Mouse (Mus musculus): ENCODE measurements around the gene Bin2. TPM values are rescaled to one million over a fixed set of nuclear protein-coding genes. Genes with fewer than 3 reads are reported as not detected.
A peak's percentile ranks its signal among the peaks of the same experiment; 100 is the strongest.

Gene Bin2
- polyA plus RNA-seq, 1 experiment from 2014 or later = 6.6 TPM

DNA sequence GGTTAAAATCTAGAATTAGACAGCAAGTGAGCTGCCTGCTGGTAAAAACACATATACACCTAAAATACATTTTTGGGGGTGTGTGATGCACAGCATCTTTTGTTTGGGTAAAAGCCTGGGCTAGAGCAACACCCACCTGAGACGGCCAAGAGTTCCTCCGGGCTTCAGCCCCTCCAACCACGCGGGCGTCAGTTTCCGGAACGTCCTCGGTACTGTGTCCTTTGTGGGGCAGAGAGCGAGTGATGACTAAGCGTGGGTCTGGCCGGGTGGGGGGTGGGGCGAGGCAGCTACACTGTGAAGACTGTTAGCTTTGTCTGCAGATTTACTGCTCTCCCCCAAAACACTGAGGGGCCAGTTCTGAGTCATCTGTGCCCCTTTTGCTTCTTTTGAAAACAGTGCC is 17.6 kb upstream of the Bin2 start:
- Histone ChIP-seq H3K36me3 (ENCODE audit: control insufficient read depth, insufficient read depth, low read length) (no peaks in the 10 kb centered on the region), H3K4me2 (no peak overlapping the region), H3K27ac (ENCODE audit: low read depth, low read length) (no peak overlapping the region), H3K27me3 (ENCODE audit: control insufficient read depth, insufficient read depth, low read length) (0 out of 2 replicates have a peak, but pooled peaks cover 4% of the 10 kb centered on the region), H3K4me1 (ENCODE audit: control insufficient read depth, insufficient read depth, low read length) (0 out of 2 replicates have a peak, but pooled peaks cover 3% of the 10 kb centered on the region), H3K9ac (ENCODE audit: low read depth, low read length) (no peak overlapping the region), H3K4me3 (ENCODE audit: low read depth, low read length) (no peak overlapping the region), H3K9me3 (replicated peaks; ENCODE audit: control insufficient read depth, low read length) (peaks cover 8% of the 10 kb centered on the region; the same call in 1 of the 2 replicates)
- ATAC-seq (replicated peaks; ENCODE audit: insufficient number of reproducible peaks, low FRiP score, low TSS enrichment) = no peak
- 46% methylated on average over 12 of the region's 12 CpGs for WGBS (ENCODE audit: insufficient replicate concordance)

DNA sequence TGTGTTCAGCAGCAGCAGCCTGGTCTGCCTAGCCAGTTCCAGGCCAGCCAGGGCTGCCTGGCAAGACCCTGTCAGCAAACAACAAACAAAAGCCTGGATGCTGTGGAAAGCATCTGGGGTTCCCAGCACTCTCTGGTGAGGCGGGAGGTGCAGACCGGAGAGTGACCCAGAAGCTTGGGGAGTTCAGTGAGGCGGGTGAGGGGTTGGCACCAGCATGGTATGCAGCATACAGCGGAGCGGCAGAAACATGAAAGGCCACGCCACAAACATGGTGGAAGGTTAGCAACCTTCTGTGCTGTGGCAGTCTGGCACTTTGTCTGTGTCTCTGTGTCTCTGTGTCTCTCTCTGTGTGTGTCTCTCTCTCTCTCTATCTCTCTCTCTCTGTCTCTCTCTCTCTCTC is 17.1 kb upstream of the Bin2 start:
- H3K4me1 ChIP-seq (ENCODE audit: control insufficient read depth, insufficient read depth, low read length) = no peaks in the 10 kb centered on the region
- no peak overlapping the region for H3K4me3 ChIP-seq (ENCODE audit: low read depth, low read length)
- 80% methylated on average over 6 of the region's 6 CpGs for WGBS (ENCODE audit: insufficient replicate concordance)
- ATAC-seq (replicated peaks; ENCODE audit: insufficient number of reproducible peaks, low FRiP score, low TSS enrichment) = no peak
- H3K27ac ChIP-seq (ENCODE audit: low read depth, low read length) = no peak overlapping the region
- H3K4me2 ChIP-seq = no peak overlapping the region
- 0 out of 2 replicates have a peak, but pooled peaks cover 4% of the 10 kb centered on the region for H3K27me3 ChIP-seq (ENCODE audit: control insufficient read depth, insufficient read depth, low read length)
- H3K9ac ChIP-seq (ENCODE audit: low read depth, low read length) = no peak overlapping the region
- no peaks in the 10 kb centered on the region for H3K36me3 ChIP-seq (ENCODE audit: control insufficient read depth, insufficient read depth, low read length)
- H3K9me3 ChIP-seq (replicated peaks; ENCODE audit: control insufficient read depth, low read length) = peaks cover 8% of the 10 kb centered on the region; the same call in 1 of the 2 replicates

DNA sequence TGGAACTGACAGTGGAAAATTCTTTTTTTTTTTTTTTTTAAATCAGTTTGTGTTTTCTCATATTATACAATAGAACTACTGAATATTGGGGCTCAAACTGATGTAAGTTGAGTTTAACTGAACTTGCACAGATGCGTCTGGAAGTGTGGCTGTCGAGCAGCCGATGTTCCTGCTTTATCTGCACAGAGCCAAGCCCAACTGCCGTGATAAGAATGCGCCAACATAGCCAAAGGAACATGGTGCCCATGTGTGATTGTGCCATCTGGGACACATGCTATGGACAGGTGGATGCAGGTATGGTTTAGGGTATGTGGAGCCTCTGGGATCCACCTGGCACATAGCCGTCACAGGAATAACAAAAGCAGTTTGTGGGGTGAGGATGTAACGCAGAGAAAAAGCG is 16.5 kb upstream of the Bin2 start:
- no peak overlapping the region for H3K27ac ChIP-seq (ENCODE audit: low read depth, low read length)
- H3K4me2 ChIP-seq = no peak overlapping the region
- no peak for ATAC-seq (replicated peaks; ENCODE audit: insufficient number of reproducible peaks, low FRiP score, low TSS enrichment)
- peaks cover 6% of the 10 kb centered on the region; the same call in 1 of the 2 replicates for H3K9me3 ChIP-seq (replicated peaks; ENCODE audit: control insufficient read depth, low read length)
- no peaks in the 10 kb centered on the region for H3K4me1 ChIP-seq (ENCODE audit: control insufficient read depth, insufficient read depth, low read length)
- no peaks in the 10 kb centered on the region for H3K36me3 ChIP-seq (ENCODE audit: control insufficient read depth, insufficient read depth, low read length)
- 0 out of 2 replicates have a peak, but pooled peaks cover 4% of the 10 kb centered on the region for H3K27me3 ChIP-seq (ENCODE audit: control insufficient read depth, insufficient read depth, low read length)
- no peak overlapping the region for H3K4me3 ChIP-seq (ENCODE audit: low read depth, low read length)
- no peak overlapping the region for H3K9ac ChIP-seq (ENCODE audit: low read depth, low read length)
- 67% methylated on average over 8 of the region's 8 CpGs for WGBS (ENCODE audit: insufficient replicate concordance)

DNA sequence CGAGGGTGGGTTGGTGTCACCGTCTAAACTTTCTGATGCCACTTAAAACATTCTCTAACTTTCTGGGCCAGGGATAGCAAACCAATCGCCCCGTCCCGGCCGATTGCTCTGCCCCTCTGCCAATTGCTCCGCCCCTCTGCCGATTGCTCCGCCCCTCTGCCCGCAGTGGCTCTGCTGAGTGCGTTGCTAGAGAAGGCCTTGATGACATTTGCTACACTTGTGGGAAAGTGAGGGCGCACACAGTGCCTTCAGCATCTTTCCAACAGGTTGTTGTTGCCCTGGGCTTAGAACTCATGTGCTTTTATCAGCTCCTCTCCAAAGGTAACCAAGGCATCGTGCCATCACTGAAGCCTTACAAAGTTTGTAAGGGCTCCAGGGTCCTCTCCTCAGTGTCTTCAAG is 15.9 kb upstream of the Bin2 start:
- H3K27ac ChIP-seq (ENCODE audit: low read depth, low read length) = no peak overlapping the region

DNA sequence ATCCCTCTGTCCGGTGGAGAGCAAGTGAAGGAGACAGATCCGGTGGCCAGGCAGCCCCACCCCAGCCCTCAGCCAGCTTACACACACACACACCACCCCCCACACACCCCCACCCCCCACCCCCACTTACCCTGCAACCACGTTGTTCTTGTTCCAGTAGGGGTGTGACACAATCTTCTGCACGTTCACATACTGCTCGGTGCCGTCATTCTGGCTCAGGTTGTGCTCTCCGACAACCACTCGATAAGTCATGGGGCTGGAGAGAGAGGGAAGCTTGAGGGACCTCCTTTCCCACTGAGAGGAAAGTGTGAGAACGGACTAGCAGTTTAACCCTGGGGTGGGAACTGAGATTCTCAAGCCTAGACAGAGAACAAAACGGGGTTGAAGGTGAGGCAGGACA is 15.1 kb upstream of the Bin2 start:
- no peaks in the 10 kb centered on the region for H3K4me1 ChIP-seq (ENCODE audit: control insufficient read depth, insufficient read depth, low read length)
- H3K27ac ChIP-seq (ENCODE audit: low read depth, low read length) = no peak overlapping the region
- no peaks in the 10 kb centered on the region for H3K36me3 ChIP-seq (ENCODE audit: control insufficient read depth, insufficient read depth, low read length)
- no peaks in the 10 kb centered on the region for H3K9me3 ChIP-seq (replicated peaks; ENCODE audit: control insufficient read depth, low read length)
- 0 out of 2 replicates have a peak, but pooled peaks cover 4% of the 10 kb centered on the region for H3K27me3 ChIP-seq (ENCODE audit: control insufficient read depth, insufficient read depth, low read length)
- H3K4me2 ChIP-seq = no peak overlapping the region
- WGBS (ENCODE audit: insufficient replicate concordance) = 50% methylated on average over 10 of the region's 10 CpGs
- no peak overlapping the region for H3K4me3 ChIP-seq (ENCODE audit: low read depth, low read length)
- ATAC-seq (replicated peaks; ENCODE audit: insufficient number of reproducible peaks, low FRiP score, low TSS enrichment) = no peak
- H3K9ac ChIP-seq (ENCODE audit: low read depth, low read length) = no peak overlapping the region

More for the DNA sequence above, 15.9 kb upstream of the Bin2 start:
- no peak for ATAC-seq (replicated peaks; ENCODE audit: insufficient number of reproducible peaks, low FRiP score, low TSS enrichment)
- Histone ChIP-seq H3K4me2 (0 out of 2 replicates have a peak overlapping the region, but pooled peaks have one; percentile 2), H3K9me3 (replicated peaks; ENCODE audit: control insufficient read depth, low read length) (peaks cover 3% of the 10 kb centered on the region; the same call in 1 of the 2 replicates), H3K36me3 (ENCODE audit: control insufficient read depth, insufficient read depth, low read length) (no peaks in the 10 kb centered on the region), H3K4me1 (ENCODE audit: control insufficient read depth, insufficient read depth, low read length) (no peaks in the 10 kb centered on the region), H3K4me3 (ENCODE audit: low read depth, low read length) (no peak overlapping the region), H3K9ac (ENCODE audit: low read depth, low read length) (no peak overlapping the region), H3K27me3 (ENCODE audit: control insufficient read depth, insufficient read depth, low read length) (0 out of 2 replicates have a peak, but pooled peaks cover 4% of the 10 kb centered on the region)
- 23% methylated on average over 13 of the region's 13 CpGs for WGBS (ENCODE audit: insufficient replicate concordance)

DNA sequence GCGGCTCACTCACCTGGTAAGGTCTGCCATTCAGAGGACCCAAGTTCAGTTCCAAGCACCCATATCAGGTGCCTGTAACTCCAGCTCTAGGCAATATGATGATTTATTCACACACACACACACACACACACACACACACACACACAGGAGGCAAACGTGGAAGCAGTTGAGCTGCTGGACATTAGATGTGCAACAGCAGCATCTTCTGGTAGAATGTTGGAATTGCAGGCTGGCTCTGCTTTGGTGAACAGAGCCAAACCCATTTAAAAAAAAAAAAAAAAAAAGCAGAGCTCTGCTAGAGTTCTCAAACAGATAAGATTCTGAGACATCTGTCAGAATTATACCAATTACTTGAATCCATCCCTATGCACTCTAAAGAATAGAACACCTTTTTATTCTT is 13.7 kb upstream of the Bin2 start:
- 47% methylated on average over 2 of the region's 2 CpGs for WGBS (ENCODE audit: insufficient replicate concordance)
- H3K4me1 ChIP-seq (ENCODE audit: control insufficient read depth, insufficient read depth, low read length) = no peaks in the 10 kb centered on the region
- H3K36me3 ChIP-seq (ENCODE audit: control insufficient read depth, insufficient read depth, low read length) = no peaks in the 10 kb centered on the region
- no peak overlapping the region for H3K9ac ChIP-seq (ENCODE audit: low read depth, low read length)
- no peak overlapping the region for H3K4me3 ChIP-seq (ENCODE audit: low read depth, low read length)
- H3K27ac ChIP-seq (ENCODE audit: low read depth, low read length) = no peak overlapping the region
- no peaks in the 10 kb centered on the region for H3K9me3 ChIP-seq (replicated peaks; ENCODE audit: control insufficient read depth, low read length)
- no peak overlapping the region for H3K4me2 ChIP-seq
- 0 out of 2 replicates have a peak, but pooled peaks cover 4% of the 10 kb centered on the region for H3K27me3 ChIP-seq (ENCODE audit: control insufficient read depth, insufficient read depth, low read length)
- ATAC-seq (replicated peaks; ENCODE audit: insufficient number of reproducible peaks, low FRiP score, low TSS enrichment) = no peak; the same call in 1 of the 2 replicates

DNA sequence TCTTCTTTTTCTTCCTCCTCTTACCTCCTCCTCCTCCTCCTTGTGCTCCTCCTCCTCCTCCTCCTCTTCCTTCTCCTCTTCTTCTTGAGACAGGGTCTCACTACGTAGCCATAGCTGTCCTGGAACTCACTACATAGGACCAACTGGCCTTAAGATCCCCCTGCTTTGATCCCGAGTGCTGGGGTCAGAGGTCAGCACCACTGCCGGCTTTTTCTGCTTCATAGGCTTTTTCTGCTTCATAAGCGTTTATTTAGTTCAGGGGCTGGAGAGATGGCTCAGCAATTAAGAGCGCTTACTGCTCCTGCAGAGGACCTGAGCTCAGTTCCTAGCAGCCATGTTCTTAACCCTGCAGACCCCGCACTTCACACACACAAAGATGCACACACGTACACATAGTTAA is 12.4 kb upstream of the Bin2 start:
- H3K4me1 ChIP-seq (ENCODE audit: control insufficient read depth, insufficient read depth, low read length) = no peaks in the 10 kb centered on the region
- no peak for ATAC-seq (replicated peaks; ENCODE audit: insufficient number of reproducible peaks, low FRiP score, low TSS enrichment)
- no peak overlapping the region for H3K9ac ChIP-seq (ENCODE audit: low read depth, low read length)
- H3K4me2 ChIP-seq = no peak overlapping the region
- no peak overlapping the region for H3K4me3 ChIP-seq (ENCODE audit: low read depth, low read length)
- H3K36me3 ChIP-seq (ENCODE audit: control insufficient read depth, insufficient read depth, low read length) = no peaks in the 10 kb centered on the region
- H3K27ac ChIP-seq (ENCODE audit: low read depth, low read length) = no peak overlapping the region
- H3K27me3 ChIP-seq (ENCODE audit: control insufficient read depth, insufficient read depth, low read length) = 0 out of 2 replicates have a peak, but pooled peaks cover 4% of the 10 kb centered on the region
- H3K9me3 ChIP-seq (replicated peaks; ENCODE audit: control insufficient read depth, low read length) = no peaks in the 10 kb centered on the region
- WGBS (ENCODE audit: insufficient replicate concordance) = 51% methylated on average over 7 of the region's 7 CpGs

DNA sequence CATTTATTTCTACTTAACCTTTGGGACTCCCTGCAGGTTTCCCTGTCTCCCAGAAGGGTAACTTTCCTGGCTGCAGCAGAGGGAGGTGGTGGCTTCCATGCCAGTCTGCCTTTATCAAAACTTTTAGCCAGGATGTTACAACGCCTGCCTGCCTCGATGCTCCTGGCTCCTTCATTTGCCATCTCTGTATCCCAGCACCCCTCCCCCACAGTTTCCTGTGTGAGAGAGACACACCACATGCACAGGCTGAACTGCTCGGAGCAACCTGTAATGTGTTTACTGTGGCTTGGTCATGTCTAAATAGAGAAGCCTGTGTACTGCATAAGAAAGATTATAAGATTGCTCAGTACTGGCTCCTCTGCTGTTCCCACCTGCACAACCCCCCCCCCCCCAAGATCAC is 11.0 kb upstream of the Bin2 start:
- H3K9me3 ChIP-seq (replicated peaks; ENCODE audit: control insufficient read depth, low read length) = no peaks in the 10 kb centered on the region
- H3K36me3 ChIP-seq (ENCODE audit: control insufficient read depth, insufficient read depth, low read length) = no peaks in the 10 kb centered on the region
- H3K27ac ChIP-seq (ENCODE audit: low read depth, low read length) = no peak overlapping the region
- H3K27me3 ChIP-seq (ENCODE audit: control insufficient read depth, insufficient read depth, low read length) = 0 out of 2 replicates have a peak, but pooled peaks cover 4% of the 10 kb centered on the region
- 46% methylated on average over 3 of the region's 3 CpGs for WGBS (ENCODE audit: insufficient replicate concordance)
- no peak overlapping the region for H3K4me2 ChIP-seq
- no peaks in the 10 kb centered on the region for H3K4me1 ChIP-seq (ENCODE audit: control insufficient read depth, insufficient read depth, low read length)
- H3K9ac ChIP-seq (ENCODE audit: low read depth, low read length) = no peak overlapping the region
- ATAC-seq (replicated peaks; ENCODE audit: insufficient number of reproducible peaks, low FRiP score, low TSS enrichment) = no peak
- H3K4me3 ChIP-seq (ENCODE audit: low read depth, low read length) = no peak overlapping the region

DNA sequence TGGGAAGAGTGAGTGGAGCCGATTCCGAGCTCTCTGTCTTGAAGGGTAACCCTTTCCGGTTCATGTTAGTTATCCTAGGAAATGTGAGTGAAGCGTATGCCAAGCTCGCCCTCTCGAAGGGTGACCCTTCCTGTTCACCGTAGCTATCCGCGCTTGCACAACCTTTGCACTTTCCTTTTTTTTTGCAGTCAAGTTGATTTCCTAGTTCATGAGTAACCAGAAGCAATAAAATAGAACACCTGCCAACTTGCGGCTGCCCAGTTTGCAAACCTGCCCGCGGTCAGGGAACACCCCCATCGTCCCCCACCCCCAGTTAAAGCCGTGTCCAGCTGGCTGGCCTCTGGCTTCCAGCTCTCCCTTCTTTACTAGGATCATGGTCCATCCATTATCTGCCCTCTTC is 9.7 kb upstream of the Bin2 start:
- no peak for ATAC-seq (replicated peaks; ENCODE audit: insufficient number of reproducible peaks, low FRiP score, low TSS enrichment)
- H3K9me3 ChIP-seq (replicated peaks; ENCODE audit: control insufficient read depth, low read length) = no peaks in the 10 kb centered on the region
- H3K27me3 ChIP-seq (ENCODE audit: control insufficient read depth, insufficient read depth, low read length) = no peaks in the 10 kb centered on the region
- WGBS (ENCODE audit: insufficient replicate concordance) = 86% methylated on average over 14 of the region's 14 CpGs
- no peak overlapping the region for H3K9ac ChIP-seq (ENCODE audit: low read depth, low read length)
- no peak overlapping the region for H3K4me2 ChIP-seq
- H3K27ac ChIP-seq (ENCODE audit: low read depth, low read length) = no peak overlapping the region
- no peaks in the 10 kb centered on the region for H3K36me3 ChIP-seq (ENCODE audit: control insufficient read depth, insufficient read depth, low read length)
- no peak overlapping the region for H3K4me3 ChIP-seq (ENCODE audit: low read depth, low read length)
- H3K4me1 ChIP-seq (ENCODE audit: control insufficient read depth, insufficient read depth, low read length) = peaks cover 10% of the 10 kb centered on the region
